Mouse (Mus musculus) embryonic stem cell, embryonic (primary cell): ENCODE measurements around the gene Pigc.

ENCODE experiments used
- CTCF ChIA-PET, 4 experiments: fragments of 300-600 bp in 2 of 4; fragments of 350-600 bp in 2 of 4; sonication (Branson Sonifier 250); formaldehyde crosslinking; loops; one replicate each; lab custom pipeline; 2022; ENCODE audit warnings: inconsistent platforms in 2 of 4; lab: Charles Lee
- POLR2A ChIA-PET, 4 experiments: fragments of 300-600 bp in 2 of 4; fragments of 350-600 bp in 2 of 4; sonication (Branson Sonifier 250); formaldehyde crosslinking; loops; one replicate each; lab custom pipeline; 2022; ENCODE audit warnings: antibody characterized with exemption in 4 of 4, inconsistent platforms in 1 of 4; lab: Charles Lee

Pigc gene

DNA sequence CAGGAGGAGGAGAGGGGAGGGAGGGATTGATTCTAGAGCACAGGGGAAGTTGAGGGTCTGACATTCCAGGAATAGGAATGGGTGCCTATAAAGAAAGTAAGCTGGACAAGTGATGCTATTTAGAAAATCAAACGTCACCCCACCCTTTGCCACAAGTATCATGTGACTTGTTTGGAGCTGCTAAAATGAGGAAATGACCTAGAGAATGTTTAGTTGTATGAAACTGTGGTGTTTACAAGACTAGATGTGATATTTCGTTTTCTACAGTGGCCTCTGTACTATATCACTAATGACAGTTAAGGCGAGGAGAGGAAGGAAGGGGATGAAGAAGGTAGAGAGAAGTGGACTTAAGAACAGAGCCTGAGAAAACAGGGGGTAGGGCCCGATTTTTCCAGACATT, 29.8 kb downstream of the Pigc start:
- POLR2A ChIA-PET = interaction anchor here in 1 of 4 experiments (1.2 kb wide), 1 partner anchor 315 kb away, joined by 3 read pairs; no protein-coding TSS in a partner anchor
- CTCF ChIA-PET = interaction anchor here (1.3 to 3.0 kb wide), 7 partner anchors 8 to 667 kb away, joined by 4 to 40 read pairs (median 7); partner anchors contain the start of gene Pigc (in 1 of the 4)

DNA sequence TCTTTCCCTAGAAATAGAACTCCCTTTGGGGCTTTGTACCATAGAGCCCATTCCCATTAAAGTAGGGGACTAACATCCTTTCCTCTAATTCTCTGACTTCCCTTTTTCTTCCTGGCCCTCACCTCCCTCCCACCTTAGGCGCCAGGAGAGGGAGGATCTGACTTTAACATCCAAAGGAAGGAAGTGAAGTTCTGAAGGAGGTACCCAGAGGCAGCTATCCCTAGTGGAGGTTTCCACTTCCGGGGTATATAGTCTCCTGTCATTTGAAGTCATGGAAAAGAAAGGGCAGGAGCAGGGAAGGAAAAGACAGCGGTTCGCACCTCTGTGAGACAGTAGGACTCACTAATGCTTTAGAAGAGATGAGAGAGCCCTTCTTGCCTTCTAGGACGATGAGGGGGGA, 30.4 kb downstream of the Pigc start:
- POLR2A ChIA-PET = interaction anchor here in 3 of 4 experiments (0.6 to 1.3 kb wide), 4 partner anchors 30 to 666 kb away, joined by 3 read pairs; partner anchors contain the start of gene Pigc (in 1 of the 3)
- CTCF ChIA-PET = interaction anchor here (0.7 to 3.0 kb wide), 26 partner anchors 9 to 666 kb away, joined by 3 to 40 read pairs (median 4); partner anchors contain the start of gene Pigc (in 2 of the 4)

DNA sequence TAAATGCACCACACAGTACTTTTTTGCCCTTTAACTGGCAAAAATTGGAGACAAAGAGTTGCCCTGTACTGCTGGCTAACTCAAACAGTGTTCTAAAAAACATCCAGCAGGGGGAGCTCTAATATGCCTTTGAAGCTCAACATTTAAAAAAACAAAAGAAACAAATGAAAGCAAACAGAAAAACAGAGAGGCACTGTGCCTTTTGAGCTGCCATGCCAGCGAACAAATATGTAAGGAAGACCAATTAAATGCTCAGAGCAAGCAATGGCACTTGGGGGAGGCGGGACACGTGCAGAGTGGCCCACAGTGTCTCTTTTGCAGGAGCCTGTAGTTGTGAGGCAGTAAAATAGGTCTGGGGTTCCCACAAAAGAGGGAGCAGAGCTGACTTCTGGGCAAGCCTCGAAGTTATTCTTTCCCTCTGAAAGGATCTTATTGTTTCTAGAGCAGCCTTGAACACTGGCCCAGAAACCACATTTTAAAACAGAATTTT, 30.9 kb downstream of the Pigc start:
- ChIA-PET POLR2A (interaction anchor here (0.6 to 1.3 kb wide), 5 partner anchors 23 to 665 kb away, joined by 3 read pairs; partner anchors contain the start of gene Pigc (in 1 of the 4)), CTCF (interaction anchor here (0.6 to 3.0 kb wide), 36 partner anchors 8 to 665 kb away, joined by 3 to 40 read pairs (median 4); partner anchors contain the start of gene Pigc (in 2 of the 4))

DNA sequence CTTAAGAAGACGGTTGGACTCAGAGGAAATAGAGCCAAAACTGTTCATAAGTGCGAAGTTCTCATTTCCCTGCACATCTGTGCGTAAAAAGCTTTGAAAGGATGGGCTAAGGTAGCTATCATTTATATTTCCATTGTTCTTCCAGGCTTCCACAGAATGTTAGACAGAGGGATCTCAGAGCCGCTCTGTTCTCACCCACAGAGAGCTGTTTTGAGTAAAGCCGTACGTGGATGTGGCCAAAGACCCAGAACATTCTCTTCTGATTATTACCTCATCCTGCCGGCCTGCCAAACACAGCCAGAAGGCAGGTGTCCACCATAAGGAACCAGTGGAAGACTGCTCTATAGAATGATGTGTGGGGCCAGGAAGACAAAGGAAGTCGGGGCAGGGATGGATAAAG, 32.3 kb downstream of the Pigc start:
- CTCF ChIA-PET = interaction anchor here in 1 of 4 experiments (3.0 kb wide), 1 partner anchor 312 kb away, joined by 32 read pairs; no protein-coding TSS in a partner anchor
- POLR2A ChIA-PET = no interaction called here

DNA sequence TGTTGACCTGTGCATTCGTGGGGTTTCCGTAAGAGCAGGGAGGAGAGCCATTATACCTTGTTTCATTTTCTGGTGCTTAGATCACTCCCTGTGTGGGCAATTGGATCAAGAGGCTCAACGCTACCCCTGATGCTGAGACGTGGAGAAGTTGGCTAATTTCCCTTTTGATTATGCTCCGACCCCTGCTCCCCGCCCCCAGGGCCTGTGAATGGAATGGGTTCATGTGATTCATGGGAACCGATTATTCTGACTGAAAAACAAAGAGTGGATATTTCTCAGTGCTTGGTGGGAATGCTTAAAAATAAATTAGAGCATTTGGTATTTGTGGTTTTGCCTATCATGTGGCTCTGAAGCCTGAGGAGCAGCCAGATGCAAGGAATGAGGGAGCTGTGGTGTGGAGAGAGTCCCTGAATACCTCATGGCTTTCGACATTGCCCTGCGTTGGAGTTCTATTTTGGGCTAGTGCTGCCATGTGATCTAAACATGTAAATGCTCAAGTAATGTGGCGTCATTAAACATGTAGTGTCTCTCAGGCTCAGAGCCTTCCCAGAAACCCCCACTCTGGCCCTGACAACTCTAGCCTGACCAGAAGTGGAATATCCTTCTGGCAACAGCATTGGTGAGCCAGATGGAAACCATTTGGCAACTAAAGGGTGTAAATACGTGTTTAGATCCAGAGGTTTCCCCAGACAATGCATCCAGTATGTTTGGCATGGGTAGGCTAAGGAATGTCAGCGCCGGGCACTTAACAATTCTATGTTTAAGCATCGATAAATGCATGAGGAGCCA, 34.9 kb downstream of the Pigc start:
- POLR2A ChIA-PET = no interaction called here
- CTCF ChIA-PET = interaction anchor here in 1 of 4 experiments (1.5 kb wide), 1 partner anchor 310 kb away, joined by 6 read pairs; no protein-coding TSS in a partner anchor

DNA sequence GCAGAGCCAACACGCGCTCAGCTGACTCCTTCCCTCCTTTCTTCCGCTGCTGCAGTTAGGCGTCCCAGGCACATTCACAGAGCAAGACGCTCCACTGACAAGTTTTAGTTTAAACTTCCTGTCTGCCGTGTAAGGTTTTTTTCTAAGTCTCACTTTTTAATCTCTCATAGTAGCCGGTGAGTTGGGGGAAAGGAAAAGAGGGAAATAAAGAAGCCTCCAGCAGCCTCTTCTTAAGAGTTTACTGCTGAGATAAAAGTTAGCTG, 35.5 kb downstream of the Pigc start:
- POLR2A ChIA-PET = interaction anchor here in 1 of 4 experiments (0.6 kb wide), 1 partner anchor 198 kb away, joined by 3 read pairs; no protein-coding TSS in a partner anchor
- CTCF ChIA-PET = interaction anchor here in 1 of 4 experiments (1.5 kb wide), 1 partner anchor 309 kb away, joined by 6 read pairs; no protein-coding TSS in a partner anchor

DNA sequence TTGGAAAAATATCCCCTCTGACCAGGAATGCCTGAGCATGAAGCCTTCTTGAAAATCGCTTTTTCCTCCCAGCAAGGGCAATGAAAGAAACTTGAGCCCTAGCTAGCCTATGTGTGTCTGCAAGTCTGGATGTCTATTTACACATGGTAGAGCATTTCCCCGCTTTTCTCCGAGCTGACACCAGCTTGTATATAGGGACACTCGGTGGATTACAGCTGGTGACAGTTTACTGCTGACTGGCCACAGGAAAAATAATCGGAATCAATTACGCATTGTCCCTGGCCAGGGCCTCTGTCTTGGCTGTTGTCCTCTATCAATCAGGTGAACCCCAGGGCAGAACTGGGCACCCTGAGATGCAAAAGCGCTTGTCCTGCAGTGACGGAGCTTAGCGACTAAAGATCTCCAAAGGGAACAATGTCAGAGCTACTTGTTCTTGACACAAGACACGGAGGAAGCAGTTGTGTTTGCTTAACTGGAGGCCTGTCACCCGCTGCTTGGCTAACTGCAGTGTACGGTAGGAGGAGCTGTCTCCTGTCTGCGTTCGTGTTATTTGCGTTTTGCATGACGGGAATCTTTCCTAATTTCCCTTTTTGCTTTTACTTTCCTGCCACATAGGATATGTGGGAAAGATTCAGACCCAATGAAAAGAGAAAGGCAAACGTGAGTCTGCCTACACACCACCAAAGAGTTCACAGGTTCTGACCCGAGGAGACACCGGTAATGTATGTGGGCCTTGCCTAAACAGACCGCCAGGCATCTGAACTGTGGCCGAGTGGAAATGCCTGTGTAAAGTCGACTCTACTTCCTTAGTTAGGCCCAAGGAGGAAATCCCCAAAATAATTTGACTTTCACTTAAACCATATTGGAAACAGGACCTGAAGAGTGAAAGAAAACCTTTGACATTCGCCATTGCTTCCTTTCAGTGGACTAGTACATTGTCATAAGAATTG, 36.1 kb downstream of the Pigc start:
- CTCF ChIA-PET = interaction anchor here in 1 of 4 experiments (1.5 kb wide), 1 partner anchor 309 kb away, joined by 6 read pairs; no protein-coding TSS in a partner anchor
- POLR2A ChIA-PET = interaction anchor here in 1 of 4 experiments (0.6 kb wide), 1 partner anchor 199 kb away, joined by 3 read pairs; no protein-coding TSS in a partner anchor

DNA sequence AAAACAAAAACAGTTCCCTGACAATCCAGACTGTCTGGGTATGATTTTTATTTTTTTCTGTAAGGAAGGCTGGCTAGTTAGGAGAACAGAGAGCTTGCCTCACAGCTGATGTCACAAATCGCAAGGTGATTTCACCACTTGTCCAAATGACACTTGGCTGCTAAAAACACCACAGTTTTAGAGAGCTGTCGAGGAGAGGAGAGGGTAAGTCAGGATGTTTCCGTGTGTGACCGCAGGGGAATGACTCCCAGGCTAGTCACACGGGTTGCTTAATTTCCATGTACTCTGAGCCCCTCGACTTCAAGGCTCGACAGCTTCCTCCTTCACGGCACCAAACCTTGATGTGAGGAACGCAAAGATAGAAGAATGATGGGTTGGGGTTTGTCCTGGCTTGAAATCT, 37.1 kb downstream of the Pigc start:
- ChIA-PET POLR2A (no interaction called here), CTCF (no interaction called here)

DNA sequence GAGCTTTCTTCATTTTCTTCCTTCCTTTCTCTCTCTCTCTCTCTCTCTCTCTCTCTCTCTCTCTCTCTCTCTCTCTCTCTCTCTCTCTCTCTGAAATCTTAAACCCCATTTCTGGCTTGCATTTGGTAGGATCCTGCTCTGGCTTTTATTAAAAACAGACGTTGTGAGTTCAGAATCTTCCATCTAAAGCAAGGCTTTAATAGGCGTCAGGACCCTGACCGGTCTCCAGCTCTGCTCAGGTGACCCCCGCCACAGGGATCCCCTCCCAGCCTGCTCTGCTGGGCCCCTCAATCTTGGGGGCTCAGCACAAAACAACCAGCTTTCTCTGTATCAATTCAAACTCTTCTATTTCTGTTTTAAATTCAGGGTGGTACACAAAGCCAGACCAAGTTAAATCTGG, 39.2 kb downstream of the Pigc start:
- ChIA-PET CTCF (interaction anchor here in 3 of 4 experiments (0.6 to 2.6 kb wide), 3 partner anchors 8 kb away, joined by 3 to 6 read pairs (median 3); no protein-coding TSS in a partner anchor), POLR2A (interaction anchor here in 1 of 4 experiments (0.6 kb wide), 1 partner anchor 31 kb away, joined by 4 read pairs; no protein-coding TSS in a partner anchor)

DNA sequence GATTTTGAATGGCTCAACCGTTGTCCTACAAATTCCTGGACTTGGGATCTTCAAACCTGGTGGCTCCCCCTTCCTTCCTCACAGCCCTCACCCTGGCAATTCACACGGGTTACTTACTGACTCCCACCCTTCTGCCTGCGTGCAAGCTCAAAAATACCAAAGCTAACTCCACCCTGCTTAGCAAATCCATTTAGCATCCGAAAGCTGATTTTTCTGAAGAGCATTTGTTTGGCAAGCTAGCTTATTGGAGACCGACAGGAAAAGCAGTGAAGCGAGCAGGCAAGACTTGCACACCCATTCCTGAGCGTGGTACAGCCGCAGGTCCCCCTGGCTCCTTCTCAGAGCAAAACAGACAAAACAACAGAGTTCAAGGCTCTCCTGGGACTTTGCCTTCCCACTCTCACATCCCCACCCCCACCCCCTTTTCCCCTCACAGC, 39.7 kb downstream of the Pigc start:
- CTCF ChIA-PET = interaction anchor here in 2 of 4 experiments (1.0 to 2.6 kb wide), 2 partner anchors 9 kb away, joined by 3 to 6 read pairs; no protein-coding TSS in a partner anchor
- POLR2A ChIA-PET = interaction anchor here in 1 of 4 experiments (0.6 kb wide), 1 partner anchor 31 kb away, joined by 4 read pairs; no protein-coding TSS in a partner anchor

DNA sequence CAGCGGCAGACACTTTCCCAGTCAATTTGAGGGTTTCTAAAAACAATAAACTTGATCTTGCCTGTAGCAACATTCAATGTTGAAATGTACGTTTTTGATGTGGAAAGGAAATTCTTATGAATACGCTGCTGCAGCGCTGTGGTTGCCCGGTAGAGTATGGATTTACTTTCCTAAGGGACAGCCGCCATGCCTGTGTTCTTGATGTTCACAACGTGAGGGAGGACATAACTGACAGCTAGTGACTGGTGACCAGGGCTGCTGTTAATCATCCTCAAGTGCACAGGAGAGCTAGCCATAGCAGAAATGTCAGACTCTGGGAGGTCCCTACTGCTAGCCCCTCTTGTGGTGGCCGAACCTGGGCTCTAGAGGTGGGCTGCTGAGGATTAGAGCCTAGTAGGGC, 40.1 kb downstream of the Pigc start:
- POLR2A ChIA-PET = no interaction called here

DNA sequence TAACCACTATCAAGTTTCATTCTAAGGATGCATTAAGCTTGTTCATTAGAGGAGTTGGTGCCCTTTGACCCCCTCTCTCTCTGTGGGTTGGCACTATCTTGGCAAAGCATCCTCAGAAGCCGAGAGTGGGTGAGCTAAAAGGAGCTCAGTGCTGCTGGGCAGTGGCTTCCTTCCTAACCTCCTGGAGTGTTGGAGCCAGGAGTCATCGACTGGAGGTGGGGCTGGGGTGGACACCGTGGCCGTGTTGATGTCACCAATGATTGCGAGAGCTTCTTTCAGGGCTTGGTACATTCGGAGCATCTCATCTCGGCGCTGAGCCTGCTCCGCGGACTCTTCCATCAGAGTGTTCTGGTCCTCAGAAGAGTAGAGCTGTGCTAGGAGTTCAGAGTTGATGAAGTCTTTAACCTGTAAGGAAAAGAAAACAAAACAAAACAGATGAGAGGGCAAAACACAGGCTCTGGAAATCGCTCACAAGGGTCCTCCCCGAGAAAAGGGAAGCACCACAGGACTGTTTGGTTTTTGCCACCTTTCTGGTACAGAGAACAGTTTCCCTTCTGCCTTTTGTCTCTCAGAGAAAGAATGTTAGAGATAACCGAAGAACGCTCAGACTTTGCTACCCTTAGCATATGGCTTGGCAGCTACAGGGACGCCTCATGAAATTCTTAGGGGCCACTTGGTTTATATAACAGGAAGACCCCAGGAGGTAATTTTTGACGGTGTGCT, 42.7 kb downstream of the Pigc start:
- ChIA-PET POLR2A (interaction anchor here in 1 of 4 experiments (0.9 kb wide), 1 partner anchor 17 kb away, joined by 3 read pairs; no protein-coding TSS in a partner anchor), CTCF (interaction anchor here in 1 of 4 experiments (1.3 kb wide), 1 partner anchor 12 kb away, joined by 3 read pairs; no protein-coding TSS in a partner anchor)

More for the DNA sequence above, 40.1 kb downstream of the Pigc start:
- CTCF ChIA-PET = interaction anchor here in 3 of 4 experiments (0.9 to 2.6 kb wide), 4 partner anchors 9 kb away, joined by 3 to 6 read pairs (median 4); no protein-coding TSS in a partner anchor

DNA sequence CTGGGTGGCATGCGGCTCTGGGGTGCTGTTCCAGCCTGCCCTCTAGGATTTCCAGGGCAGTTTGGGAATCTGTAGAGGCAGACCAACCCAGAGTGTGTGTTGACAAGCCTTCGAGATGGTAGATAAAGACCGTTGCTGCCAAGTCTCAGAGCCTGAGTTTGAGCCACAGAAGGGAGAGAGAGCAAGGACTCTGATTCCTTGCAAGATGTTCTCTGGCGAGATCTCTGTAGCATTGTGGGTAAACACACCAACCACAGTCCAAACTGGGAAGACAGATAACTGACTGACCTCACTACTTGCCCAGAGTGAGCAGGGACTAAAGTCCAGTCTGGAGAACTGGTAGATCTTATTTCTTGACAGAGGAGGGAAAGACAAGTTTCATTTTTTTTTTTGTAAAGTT, 44.6 kb downstream of the Pigc start:
- ChIA-PET CTCF (no interaction called here), POLR2A (no interaction called here)

DNA sequence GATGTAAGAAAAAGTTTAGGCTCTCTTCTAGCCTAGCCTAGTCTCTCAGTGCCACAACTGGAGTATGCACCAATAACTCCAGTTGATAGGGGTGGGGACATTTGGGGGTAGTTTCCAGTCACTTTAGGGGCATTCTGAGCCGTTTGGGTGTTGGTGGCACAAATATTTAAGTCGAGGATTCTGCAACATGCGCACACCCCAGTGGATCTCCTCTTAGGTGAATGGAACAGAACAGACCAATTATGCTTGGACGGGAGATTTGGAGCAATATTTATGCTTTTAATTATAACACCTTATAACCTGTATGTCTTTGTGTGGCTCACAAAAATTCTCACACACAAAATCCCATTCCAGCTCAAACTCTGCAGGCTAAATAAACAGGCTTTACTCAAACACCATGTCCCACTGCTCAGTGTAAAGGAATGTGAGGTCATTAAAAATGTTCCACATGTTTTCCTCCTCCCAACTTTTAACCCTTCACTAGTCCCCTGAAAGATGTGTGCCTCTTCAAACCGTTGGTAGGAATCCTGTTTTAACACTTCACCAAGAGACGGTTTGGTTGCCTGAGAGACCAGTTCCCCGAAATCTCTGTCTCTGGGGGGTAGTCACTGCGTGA, 46.4 kb downstream of the Pigc start:
- ChIA-PET POLR2A (no interaction called here), CTCF (interaction anchor here in 1 of 4 experiments (1.2 kb wide), 1 partner anchor 16 kb away, joined by 4 read pairs; no protein-coding TSS in a partner anchor)

DNA sequence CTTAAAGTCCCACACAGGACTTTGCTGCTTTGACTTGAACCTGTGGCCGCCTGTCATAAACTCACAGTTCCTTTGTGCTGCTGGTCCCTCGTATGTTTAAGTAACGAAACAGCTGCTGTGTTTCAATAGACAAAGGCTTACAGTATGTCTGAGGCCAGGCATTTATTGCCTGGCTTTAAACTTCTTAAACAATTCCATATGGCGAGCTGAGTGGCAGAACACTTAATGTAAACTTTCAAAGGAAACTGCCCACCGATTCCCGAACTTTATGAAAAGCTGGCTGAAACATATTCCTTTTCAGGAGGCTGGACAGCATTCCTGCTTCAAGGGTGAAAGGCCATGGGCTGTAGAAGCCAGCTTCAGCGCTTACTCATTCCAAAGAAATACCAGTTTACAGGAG, 48.0 kb downstream of the Pigc start:
- ChIA-PET POLR2A (no interaction called here), CTCF (interaction anchor here in 1 of 4 experiments (0.8 to 1.3 kb wide), 2 partner anchors 10 to 297 kb away, joined by 3 read pairs; no protein-coding TSS in a partner anchor)

DNA sequence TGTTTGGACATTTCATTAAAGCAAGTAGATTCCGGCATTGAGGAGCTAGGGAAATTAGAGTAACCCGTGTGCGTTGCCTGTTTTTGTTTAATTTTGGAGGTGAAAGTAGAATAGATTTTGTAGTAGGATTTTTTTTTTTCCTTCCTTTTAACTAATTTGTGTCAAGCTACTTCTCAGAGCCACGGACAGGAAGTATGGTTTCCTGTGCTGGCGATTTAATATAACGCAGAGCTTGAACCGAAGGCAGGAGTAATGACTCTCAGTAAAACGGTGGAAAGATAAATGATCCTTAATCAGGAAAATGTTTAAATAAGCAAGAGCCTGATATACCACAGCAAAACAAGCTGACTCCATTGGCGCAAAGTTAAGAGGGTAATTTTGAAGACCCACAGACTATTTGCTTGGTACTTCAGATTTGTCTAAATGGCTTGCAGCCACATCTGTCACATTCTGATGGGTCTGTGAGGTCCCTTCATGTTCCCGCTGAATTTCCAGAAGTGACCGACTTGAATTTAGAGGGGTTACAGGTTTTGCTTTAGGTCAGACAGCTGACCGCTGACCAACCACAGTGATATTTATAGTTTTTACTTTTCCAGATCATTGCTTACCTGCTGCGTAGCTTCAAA, 49.1 kb downstream of the Pigc start:
- POLR2A ChIA-PET = no interaction called here
- CTCF ChIA-PET = no interaction called here

DNA sequence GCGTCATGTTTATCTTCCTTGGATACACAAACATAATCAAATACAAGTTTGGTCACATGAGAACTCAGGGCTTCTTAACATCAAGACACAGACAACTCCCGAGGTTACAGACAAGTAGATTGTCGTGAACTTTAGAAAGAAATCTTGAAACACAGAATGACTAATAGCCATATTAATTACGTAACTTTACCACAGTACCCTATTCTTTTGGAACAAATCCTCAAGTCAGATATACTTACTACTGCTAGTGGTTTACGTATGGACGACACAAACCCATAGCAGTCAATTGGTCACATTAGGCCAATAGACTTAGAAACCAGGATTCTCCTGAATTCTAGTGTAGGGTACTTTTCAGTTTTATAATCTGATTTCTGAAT, 49.6 kb downstream of the Pigc start:
- ChIA-PET CTCF (no interaction called here), POLR2A (no interaction called here)
